Mouse (Mus musculus): ENCODE data around the gene Ikbkg.
"Not testable (repeated sequence)": the region's sequence is repeated elsewhere in the genome, so short reads cannot be mapped to it uniquely, and the experiment has no call there.

The Ikbkg gene

DNA sequence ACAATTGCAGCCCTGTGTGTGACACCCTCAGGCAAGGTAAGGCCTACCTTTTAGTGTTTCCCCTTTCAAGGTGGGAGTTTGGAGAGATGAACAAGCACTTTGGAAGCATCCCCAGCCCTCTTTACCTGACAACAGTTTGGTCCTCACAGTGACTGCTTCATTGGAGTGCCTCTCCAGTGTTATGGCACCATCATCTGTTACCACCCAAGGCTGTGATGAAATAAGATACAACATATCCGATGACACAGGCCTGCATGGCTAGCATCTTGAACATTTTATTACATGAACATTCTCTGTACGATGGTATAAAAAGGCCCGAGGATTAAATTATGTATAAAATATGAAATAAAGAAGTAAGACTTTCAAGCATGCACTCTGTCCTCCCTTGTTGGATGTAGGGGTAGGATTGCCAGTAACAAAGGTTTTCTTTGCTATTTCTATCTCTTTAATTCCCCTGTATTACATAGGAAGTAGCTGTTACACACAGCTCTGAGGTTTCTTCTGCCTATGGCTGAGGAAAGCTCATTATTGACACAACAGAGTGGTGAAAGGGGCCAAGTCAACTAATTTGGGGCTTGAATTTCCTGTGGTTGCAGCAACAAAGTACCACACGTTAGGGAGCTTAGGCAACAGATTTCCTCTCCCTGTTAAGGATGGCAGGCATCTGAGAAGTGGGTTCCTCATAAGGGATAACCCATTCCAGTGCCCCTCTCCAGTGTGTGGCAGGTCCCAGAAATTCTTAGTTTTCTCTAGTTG is 58.2 kb downstream of the Ikbkg start:
- no peak for DNase-seq (ENCODE audit: low read depth in 2 of 2, low spot score in 2 of 2)

DNA sequence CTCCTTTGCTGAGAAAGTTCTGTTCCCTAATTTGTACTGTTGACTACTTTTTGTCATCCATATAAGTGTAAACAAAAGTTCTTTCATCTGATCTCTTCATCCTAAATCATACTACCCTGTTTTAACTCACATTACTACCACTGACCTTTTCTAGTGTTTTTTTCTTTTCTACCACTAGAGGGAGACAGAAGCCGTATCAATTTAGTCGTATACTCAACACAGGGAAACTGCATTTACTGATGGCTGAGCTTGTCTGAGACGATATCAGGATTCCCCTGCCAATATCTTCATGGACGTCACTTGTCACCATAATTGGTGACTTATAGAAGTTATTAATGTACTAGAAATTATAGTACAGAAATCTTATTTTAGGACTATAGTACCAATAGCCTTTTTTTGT is 59.7 kb downstream of the Ikbkg start:
- DNase-seq (ENCODE audit: low read depth in 2 of 2, low spot score in 2 of 2): peak in 1 of 2 experiments; percentile 10

DNA sequence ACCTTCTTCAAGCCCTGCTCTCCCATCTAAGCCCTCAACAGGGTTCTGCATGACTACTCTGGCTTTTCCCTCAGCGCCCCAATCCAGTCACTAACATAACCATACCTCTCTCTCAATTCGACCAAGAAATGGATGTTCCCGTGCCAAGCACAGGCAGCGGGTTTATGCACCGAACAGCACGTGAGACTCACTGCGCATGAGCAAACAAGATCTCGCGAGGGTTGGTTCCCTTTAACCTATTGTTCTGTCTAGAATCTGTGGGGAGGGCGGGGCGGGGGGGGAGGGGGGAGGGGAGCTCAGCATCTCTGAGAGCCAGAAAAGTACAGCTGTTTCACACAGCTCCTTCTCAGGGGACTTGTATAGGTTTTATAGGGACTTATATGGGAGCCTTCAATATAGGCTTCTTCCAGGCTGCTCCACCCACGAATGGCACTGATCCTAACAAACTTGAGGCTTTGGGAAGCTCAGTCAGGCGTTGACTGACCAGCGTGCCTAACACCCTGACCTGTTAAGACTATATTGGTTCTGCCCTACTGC is 88.3 kb downstream of the Ikbkg start, which contains the start of gene Gm6880:
Gm6880 (minus strand) TSS at position 51 of the 537 bp plus-strand sequence.
- DNase-seq (ENCODE audit: low read depth in 2 of 2, low spot score in 2 of 2): not testable (repeated sequence)

DNA sequence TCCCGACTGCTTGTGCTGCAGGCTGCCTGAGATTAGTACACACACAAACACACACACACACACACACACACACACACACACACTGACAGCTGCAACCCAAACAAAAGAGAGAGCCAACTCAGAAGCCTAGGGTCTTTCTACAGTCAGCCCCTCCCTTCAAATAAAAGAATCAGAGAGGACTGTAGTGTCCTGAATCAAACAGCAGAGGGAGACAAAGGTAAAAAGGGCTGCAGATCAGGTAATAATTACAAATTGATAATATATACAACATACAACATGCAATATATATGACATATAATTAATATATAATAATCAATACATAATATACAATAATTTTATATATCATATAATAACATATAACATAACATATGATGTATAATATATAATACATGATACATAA is 104.0 kb downstream of the Ikbkg start:
- DNase-seq (ENCODE audit: low read depth in 2 of 2, low spot score in 2 of 2): no peak

All from CD8-positive naive resting alpha-beta T cell, adult 2 months (primary cell).